Mouse (Mus musculus) ES-E14 (cell line): Measurements from ENCODE around the gene Ctdsp2. TPM values are rescaled to one million over a fixed set of nuclear protein-coding genes. Genes with fewer than 3 reads are reported as not detected.
A peak's percentile ranks its signal among the peaks of the same experiment; 100 is the strongest.

Experiments
- DNase-seq: peaks from one replicate; pipeline ENCODE4 v3.0.0-alpha.2; 2013; ENCODE audit warnings: low read depth, low spot score
- H3K27ac ChIP-seq: 2 replicates; pipeline ENCODE4 v1.5.1; 2012; ENCODE audit warnings: low read depth, mild to moderate bottlenecking, low read length, moderate library complexity, mixed read lengths; ENCODE audit not compliant: poor library complexity, insufficient read depth, severe bottlenecking
- H3K36me3 ChIP-seq: 2 replicates; pipeline ENCODE4 v1.6.1; 2012; ENCODE audit warnings: mild to moderate bottlenecking, low read length, moderate library complexity, mixed read lengths; ENCODE audit not compliant: control insufficient read depth, poor library complexity, insufficient read depth, severe bottlenecking
- H3K4me1 ChIP-seq, 2 experiments: fragments of 150-350 bp in 1 of 2; sonication (generic) in 1 of 2; 2 replicates each; pipeline ENCODE4 v1.6.1; 2012; ENCODE audit warnings: low read length in 2 of 2, mild to moderate bottlenecking in 1 of 2, mixed read lengths in 1 of 2; ENCODE audit not compliant: control insufficient read depth in 2 of 2, insufficient read depth in 2 of 2, poor library complexity in 1 of 2
- H3K4me3 ChIP-seq, 2 experiments: fragments of 150-350 bp in 1 of 2; sonication (generic) in 1 of 2; 2 replicates each; pipeline ENCODE4 v1.5.1; 2012; ENCODE audit warnings: low read length in 2 of 2, low read depth in 1 of 2, mild to moderate bottlenecking in 1 of 2, mixed read lengths in 1 of 2; ENCODE audit not compliant: insufficient read depth in 1 of 2, poor library complexity in 1 of 2, severe bottlenecking in 1 of 2
- H3K9ac ChIP-seq: 2 replicates; pipeline ENCODE4 v1.6.1; 2012; ENCODE audit warnings: low read depth, mild to moderate bottlenecking, low read length, mixed read lengths; ENCODE audit not compliant: poor library complexity, insufficient read depth, severe bottlenecking
- H3K9me3 ChIP-seq: fragments of 150-350 bp; sonication (generic); 2 replicates; pipeline ENCODE4 v1.6.1; 2012; ENCODE audit warnings: low read depth, mild to moderate bottlenecking, low read length; ENCODE audit not compliant: control insufficient read depth, insufficient read depth
- CHD2 ChIP-seq: IDR thresholded peaks from 2 replicates; pipeline ENCODE4 v1.6.1; 2014; ENCODE audit warnings: mild to moderate bottlenecking, low read depth, low read length, inconsistent platforms
- HCFC1 ChIP-seq: IDR thresholded peaks from 2 replicates; pipeline ENCODE4 v1.6.1; 2012; ENCODE audit warnings: low read length, inconsistent platforms, borderline replicate concordance; ENCODE audit not compliant: insufficient read depth
- MAFK ChIP-seq: IDR thresholded peaks from 2 replicates; pipeline ENCODE4 v1.6.1; 2014; ENCODE audit warnings: mild to moderate bottlenecking, low read depth, low read length, inconsistent platforms; ENCODE audit not compliant: insufficient read depth
- ZC3H11A ChIP-seq: IDR thresholded peaks from 2 replicates; pipeline ENCODE4 v1.6.1; 2012; ENCODE audit warnings: low read depth, mild to moderate bottlenecking, inconsistent platforms, low read length, borderline replicate concordance
- ZNF384 ChIP-seq: IDR thresholded peaks from 2 replicates; pipeline ENCODE4 v1.6.1; 2012; ENCODE audit warnings: low read depth, low read length, inconsistent platforms
- in situ Hi-C, 2 experiments: fragments of 600-800 bp; cut with MboI; formaldehyde crosslinking; loops; one replicate each; pipeline ENCODE4 v1.15.1; 2025; ENCODE audit warnings: low sequenced_read_pairs in 2 of 2, inconsistent platforms in 1 of 2; ENCODE audit not compliant: unreplicated experiment in 2 of 2
- total RNA-seq: library from RNA; depleted of rRNA; stranded (reverse); fragments of 300-350 nt; gene quantifications from 2 replicates; pipeline ENCODE4 v1.2.3, GENCODE M21; 2012

Ctdsp2 gene
- total RNA-seq, 1 experiment: 28.5 TPM

DNA sequence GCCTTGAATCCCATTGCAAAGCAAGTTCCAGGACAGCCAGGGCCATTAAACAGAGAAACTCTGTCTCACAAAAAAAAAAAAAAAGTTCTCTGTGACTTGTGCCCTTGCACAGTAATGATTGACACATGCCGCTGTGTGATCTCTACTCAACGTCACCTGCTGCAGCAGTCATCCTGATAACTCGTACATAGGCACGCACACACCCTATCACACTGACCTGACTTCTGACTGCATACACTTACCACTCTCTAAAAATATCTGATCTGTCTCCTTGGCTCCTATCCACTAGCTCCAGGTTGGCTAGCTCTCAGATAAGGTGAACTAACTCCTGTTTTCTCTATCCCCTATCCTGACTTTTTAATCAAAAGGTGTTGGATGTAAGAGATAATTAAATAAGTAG lies 27.9 kb upstream of the Ctdsp2 start:
- no peak for TF ChIP-seq HCFC1
- TF ChIP-seq MAFK: no peak
- no peak for TF ChIP-seq ZC3H11A
- TF ChIP-seq ZNF384: no peak
- TF ChIP-seq CHD2: no peak
- H3K4me3 ChIP-seq: no peak overlapping the region
- H3K27ac ChIP-seq: no peak overlapping the region
- no peak for DNase-seq
- in situ Hi-C loops: no loop called here
- no peaks in the 10 kb centered on the region for H3K9me3 ChIP-seq
- H3K9ac ChIP-seq: no peak overlapping the region
- peaks cover 3 to 9% of the 10 kb centered on the region in 2 experiments; a peak in 2 of 4 replicates for H3K4me1 ChIP-seq
- no peaks in the 10 kb centered on the region for H3K36me3 ChIP-seq

DNA sequence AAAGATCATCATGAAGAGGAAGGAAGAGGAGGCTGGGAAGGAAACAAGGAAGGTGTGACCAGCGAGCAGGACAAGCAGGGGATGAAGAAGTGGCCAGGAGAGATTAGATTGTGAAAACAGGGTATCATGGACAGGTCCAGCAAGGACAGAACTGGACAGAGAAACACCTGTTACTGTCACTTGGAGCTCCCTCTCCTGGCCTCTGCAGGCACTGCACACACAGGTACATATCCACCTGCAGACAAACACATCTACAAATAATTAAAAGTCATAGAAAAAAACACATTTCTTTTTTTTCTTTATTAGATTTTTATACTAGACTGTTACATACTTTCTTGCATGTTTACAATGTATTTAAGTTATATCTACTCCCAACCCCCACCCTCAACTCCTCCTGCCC lies 26.1 kb upstream of the Ctdsp2 start:
- Histone ChIP-seq H3K9me3 (no peaks in the 10 kb centered on the region), H3K27ac (no peak overlapping the region), H3K4me1 (peaks cover 6 to 12% of the 10 kb centered on the region in 2 experiments), H3K9ac (no peak overlapping the region), H3K4me3 (no peak overlapping the region), H3K36me3 (no peaks in the 10 kb centered on the region)
- no peak for TF ChIP-seq ZC3H11A
- TF ChIP-seq ZNF384: no peak
- TF ChIP-seq MAFK: no peak
- no peak for TF ChIP-seq HCFC1
- TF ChIP-seq CHD2: no peak
- DNase-seq: no peak
- in situ Hi-C loops: no loop called here

DNA sequence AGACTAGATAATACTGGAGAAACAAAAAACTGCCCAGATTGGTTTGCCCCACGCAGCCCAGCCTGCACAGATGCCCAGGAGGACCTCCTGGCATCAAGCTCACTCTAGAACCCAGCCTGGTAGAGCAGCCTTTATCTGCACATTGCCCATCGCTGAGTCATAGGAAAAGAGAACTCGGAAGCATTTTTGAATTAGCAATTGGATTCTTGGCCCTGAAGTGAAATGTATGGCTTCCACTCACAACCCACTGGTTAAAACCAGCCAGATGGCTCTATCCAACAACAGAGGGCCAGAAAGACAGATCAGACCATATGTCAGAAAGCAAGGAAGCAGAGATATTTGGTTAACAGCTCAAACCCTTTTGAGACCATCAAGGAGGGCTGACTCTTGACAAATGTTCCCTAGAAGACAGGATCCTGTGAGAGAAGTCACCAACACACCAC lies 25.5 kb upstream of the Ctdsp2 start:
- TF ChIP-seq HCFC1 (no peak), ZC3H11A (no peak), MAFK (no peak), CHD2 (no peak), ZNF384 (no peak)
- Histone ChIP-seq H3K4me1 (peaks cover 6 to 18% of the 10 kb centered on the region in 2 experiments), H3K36me3 (no peaks in the 10 kb centered on the region), H3K27ac (no peak overlapping the region), H3K9me3 (no peaks in the 10 kb centered on the region), H3K4me3 (no peak overlapping the region), H3K9ac (no peak overlapping the region)
- in situ Hi-C loops: no loop called here
- DNase-seq: no peak

DNA sequence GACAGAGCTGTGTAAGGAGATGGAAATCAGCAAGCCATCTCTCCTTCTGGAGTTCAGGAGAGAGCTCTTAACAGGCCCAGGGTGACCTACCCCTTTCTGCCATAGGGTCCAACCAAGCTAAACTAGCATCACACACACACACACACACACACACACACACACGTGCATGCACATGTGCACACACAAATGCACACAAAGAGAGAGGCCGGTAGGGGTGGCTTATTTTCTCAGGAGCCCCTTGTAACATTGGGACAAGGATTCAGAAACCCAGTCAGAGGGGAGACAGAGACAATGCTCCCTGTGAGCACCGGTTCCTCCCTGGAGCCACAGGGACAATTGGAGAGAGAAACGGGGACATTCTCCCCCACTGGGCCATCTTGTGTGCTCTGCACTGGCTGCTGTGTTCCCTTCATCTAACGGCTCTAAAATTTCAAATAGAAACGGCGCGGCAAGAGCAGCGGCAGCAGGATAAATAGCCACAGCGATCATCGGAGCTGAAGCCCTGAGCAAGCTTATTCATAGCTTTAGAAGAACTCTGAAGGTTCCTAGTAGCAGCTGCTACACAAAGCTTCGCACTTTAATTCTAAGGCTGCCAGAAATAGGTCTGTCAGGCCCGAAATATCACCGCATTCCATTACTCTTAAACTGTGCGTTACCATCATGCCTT lies 21.7 kb upstream of the Ctdsp2 start:
- H3K4me3 ChIP-seq: peak overlapping the region in 1 of 2 experiments; percentile 1; a peak in 1 of 4 replicates
- no peak overlapping the region for H3K27ac ChIP-seq
- in situ Hi-C loops: no loop called here
- TF ChIP-seq HCFC1: no peak
- TF ChIP-seq ZC3H11A: no peak
- no peak for TF ChIP-seq MAFK
- TF ChIP-seq ZNF384: no peak
- TF ChIP-seq CHD2: no peak
- H3K4me1 ChIP-seq: peaks cover 3 to 14% of the 10 kb centered on the region in 2 experiments
- peak overlapping the region; percentile 34; the same call in 1 of the 2 replicates for H3K9ac ChIP-seq
- no peaks in the 10 kb centered on the region for H3K36me3 ChIP-seq
- H3K9me3 ChIP-seq: no peaks in the 10 kb centered on the region
- DNase-seq: no peak
